Mouse (Mus musculus) liver, postnatal 0 days (tissue): Measurements from ENCODE around the gene Xrcc6. TPM values are rescaled to one million over a fixed set of nuclear protein-coding genes. Genes with fewer than 3 reads are reported as not detected.

Source experiments
- ATAC-seq: fragments of 200-750 bp; cut with Nextera tagmentation; 2 replicates; pipeline ENCODE4 v1.8.0; 2017; ENCODE audit warnings: mild to moderate bottlenecking, moderate library complexity
- DNase-seq: peaks from one replicate; pipeline ENCODE4 v3.0.0-alpha.2; 2016
- H3K27ac ChIP-seq: fragments of 300-500 bp; sonication (generic); 2 replicates; pipeline ENCODE4 v1.5.1; 2014; ENCODE audit warnings: antibody characterized with exemption, moderate library complexity, mild to moderate bottlenecking, low read depth
- H3K27me3 ChIP-seq: fragments of 300-500 bp; sonication (generic); 2 replicates; pipeline ENCODE4 v1.6.1; 2014; ENCODE audit warnings: low read length, control low read depth, mixed read lengths; ENCODE audit not compliant: insufficient read depth
- H3K36me3 ChIP-seq: fragments of 300-500 bp; sonication (generic); replicated peaks from 2 replicates; pipeline ENCODE4 v1.6.1; 2014; ENCODE audit warnings: mild to moderate bottlenecking, control low read depth, low read length, moderate library complexity, mixed read lengths; ENCODE audit not compliant: insufficient read depth
- H3K4me1 ChIP-seq: fragments of 300-500 bp; sonication (generic); 2 replicates; pipeline ENCODE4 v1.6.1; 2014; ENCODE audit warnings: antibody characterized with exemption, mild to moderate bottlenecking, control low read depth; ENCODE audit not compliant: insufficient read depth
- H3K4me2 ChIP-seq: fragments of 300-500 bp; sonication (generic); 2 replicates; pipeline ENCODE4 v1.6.1; 2014; ENCODE audit warnings: low read depth, mild to moderate bottlenecking, low read length, moderate library complexity, mixed read lengths
- H3K4me3 ChIP-seq: fragments of 300-500 bp; sonication (generic); 2 replicates; pipeline ENCODE4 v1.5.1; 2014; ENCODE audit warnings: low read depth, low read length
- H3K9ac ChIP-seq: fragments of 300-500 bp; sonication (generic); replicated peaks from 2 replicates; pipeline ENCODE4 v1.6.1; 2014; ENCODE audit warnings: mild to moderate bottlenecking, moderate library complexity
- H3K9me3 ChIP-seq: fragments of 300-500 bp; sonication (generic); 2 replicates; pipeline ENCODE4 v1.6.1; 2016; ENCODE audit warnings: mild to moderate bottlenecking, control low read depth, low read length, mixed read lengths
- CTCF ChIP-seq: sonication (generic); IDR thresholded peaks from 2 replicates; pipeline ENCODE4 v1.5.1; 2016; ENCODE audit warnings: antibody characterized with exemption, low read depth
- EP300 ChIP-seq: IDR thresholded peaks from 2 replicates; pipeline ENCODE4 v1.6.1; 2016; ENCODE audit warnings: antibody characterized with exemption, low read depth, mild to moderate bottlenecking
- WGBS: fragments of 180-500 bp; shearing (Covaris S2); extraction: QIAGEN DNeasy Blood & Tissue Kit; methylation state at CpG from one replicate; pipeline ENCODE4 v1.1.7; 2014; ENCODE audit not compliant: insufficient replicate concordance; 5-methylcytosine and 5-hydroxymethylcytosine counted together
- polyA plus RNA-seq: library from polyadenylated mRNA; unstranded; fragments of >200 nt; fragmentation: Nextera tagmentation; extraction: Ambion mirVana; gene quantifications from 2 replicates; pipeline ENCODE4 v1.2.1, GENCODE M21; 2015

Gene Xrcc6
- polyA plus RNA-seq, 1 experiment from 2014 or later: 27.8 TPM

- H3K27ac ChIP-seq: no peak overlapping the region
- 43% methylated on average over 9 of the region's 9 CpGs for WGBS
- no peak overlapping the region for H3K4me3 ChIP-seq
- no peaks in the 10 kb centered on the region for H3K27me3 ChIP-seq
- TF ChIP-seq EP300: no peak
- no peak for TF ChIP-seq CTCF
- no peak overlapping the region for H3K9ac ChIP-seq
- no peaks in the 10 kb centered on the region for H3K36me3 ChIP-seq
- DNase-seq (no peak), ATAC-seq (no peak)
- H3K4me1 ChIP-seq: no peaks in the 10 kb centered on the region
- no peak overlapping the region for H3K4me2 ChIP-seq
- no peaks in the 10 kb centered on the region for H3K9me3 ChIP-seq
These were observed 44.4 kb upstream of the Xrcc6 start for GRCm38 (mm10) chr15:81943176-81943749.

- no peak for ATAC-seq
- Histone ChIP-seq H3K9me3 (no peaks in the 10 kb centered on the region), H3K4me3 (no peak overlapping the region), H3K27ac (no peak overlapping the region), H3K9ac (no peak overlapping the region), H3K4me1 (no peaks in the 10 kb centered on the region), H3K27me3 (no peaks in the 10 kb centered on the region), H3K36me3 (0 out of 2 replicates have a peak, but pooled peaks cover 5% of the 10 kb centered on the region), H3K4me2 (no peak overlapping the region)
- DNase-seq: no peak
- WGBS: 68% methylated on average over 10 of the region's 10 CpGs
- no peak for TF ChIP-seq EP300
These were observed 38.6 kb upstream of the Xrcc6 start for GRCm38 (mm10) chr15:81949076-81949475.

GRCm38 (mm10) chr15:81949476-81950131 is 38.0 kb upstream of the Xrcc6 start:
- Histone ChIP-seq H3K36me3 (peaks cover 9% of the 10 kb centered on the region; the same call in 1 of the 2 replicates), H3K4me2 (no peak overlapping the region), H3K9me3 (no peaks in the 10 kb centered on the region), H3K4me1 (no peaks in the 10 kb centered on the region), H3K4me3 (no peak overlapping the region), H3K9ac (no peak overlapping the region), H3K27ac (no peak overlapping the region), H3K27me3 (no peaks in the 10 kb centered on the region)
- 76% methylated on average over 11 of the region's 11 CpGs for WGBS
- DNase-seq: no peak
- TF ChIP-seq CTCF (no peak), EP300 (no peak)
- no peak for ATAC-seq

- no peak overlapping the region for H3K4me3 ChIP-seq
- no peak overlapping the region for H3K4me2 ChIP-seq
- H3K9ac ChIP-seq: no peak overlapping the region
- H3K27ac ChIP-seq: no peak overlapping the region
- TF ChIP-seq CTCF: no peak
- no peak for TF ChIP-seq EP300
- no peaks in the 10 kb centered on the region for H3K9me3 ChIP-seq
- no peaks in the 10 kb centered on the region for H3K27me3 ChIP-seq
- H3K36me3 ChIP-seq: peaks cover 10% of the 10 kb centered on the region; the same call in 1 of the 2 replicates
- 79% methylated on average over 5 of the region's 5 CpGs for WGBS
- no peaks in the 10 kb centered on the region for H3K4me1 ChIP-seq
- DNase-seq (no peak), ATAC-seq (no peak)
These were observed 36.9 kb upstream of the Xrcc6 start for GRCm38 (mm10) chr15:81950716-81951115.

- no peak overlapping the region for H3K4me2 ChIP-seq
- TF ChIP-seq EP300 (no peak), CTCF (0 out of 2 replicates have a peak, but pooled peaks have one; percentile 13)
- no peaks in the 10 kb centered on the region for H3K9me3 ChIP-seq
- peaks cover 10% of the 10 kb centered on the region; the same call in 1 of the 2 replicates for H3K36me3 ChIP-seq
- no peaks in the 10 kb centered on the region for H3K27me3 ChIP-seq
- no peak for ATAC-seq
- no peaks in the 10 kb centered on the region for H3K4me1 ChIP-seq
- 92% methylated on average over 9 of the region's 9 CpGs for WGBS
- no peak overlapping the region for H3K4me3 ChIP-seq
- no peak overlapping the region for H3K27ac ChIP-seq
- DNase-seq: no peak
- H3K9ac ChIP-seq: no peak overlapping the region
These were observed 36.5 kb upstream of the Xrcc6 start for GRCm38 (mm10) chr15:81951159-81951558.

GRCm38 (mm10) chr15:81952310-81952709 is 35.3 kb upstream of the Xrcc6 start:
- H3K9ac ChIP-seq: no peak overlapping the region
- TF ChIP-seq CTCF (no peak), EP300 (no peak)
- no peak overlapping the region for H3K4me2 ChIP-seq
- H3K4me1 ChIP-seq: no peaks in the 10 kb centered on the region
- H3K4me3 ChIP-seq: no peak overlapping the region
- no peak for ATAC-seq
- WGBS: 82% methylated on average over 4 of the region's 4 CpGs
- peaks cover 10% of the 10 kb centered on the region; the same call in 1 of the 2 replicates for H3K36me3 ChIP-seq
- no peak overlapping the region for H3K27ac ChIP-seq
- no peaks in the 10 kb centered on the region for H3K27me3 ChIP-seq
- no peak for DNase-seq
- no peaks in the 10 kb centered on the region for H3K9me3 ChIP-seq
